Mouse (Mus musculus) c-Kit-positive CD71-positive TER-119-negative erythroid progenitor cells, embryonic 14.5 days (primary cell): ENCODE results near the gene Masp2.

ENCODE experiments used
- DNase-seq: peaks from one replicate; pipeline ENCODE4 v3.0.0-alpha.2; 2013; ENCODE audit warnings: low read depth

Masp2 gene

GRCm38 (mm10) chr4:148602357-148603120 is at the start of gene Masp2:
Masp2 (plus strand) TSS chr4:148602554.
- no peak for DNase-seq

DNA sequence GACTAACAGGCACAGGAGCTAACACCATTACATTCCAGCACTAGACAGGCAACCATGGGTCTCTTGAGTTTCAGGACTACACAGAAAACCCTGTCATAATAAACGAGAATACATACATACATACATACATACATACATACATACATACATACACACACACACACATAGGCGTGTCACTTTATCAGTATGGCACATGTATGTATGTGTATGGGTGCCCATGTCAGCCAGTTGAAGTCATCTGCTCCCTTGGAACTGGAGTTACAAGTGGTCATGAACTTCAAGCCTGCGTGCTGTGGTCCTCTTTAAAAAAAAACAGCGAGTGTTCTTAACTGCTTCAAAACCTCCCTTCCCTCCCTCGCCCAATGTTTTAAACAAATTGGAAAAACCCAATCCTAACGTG is 44.6 kb upstream of the Masp2 start:
- DNase-seq = no peak

DNA sequence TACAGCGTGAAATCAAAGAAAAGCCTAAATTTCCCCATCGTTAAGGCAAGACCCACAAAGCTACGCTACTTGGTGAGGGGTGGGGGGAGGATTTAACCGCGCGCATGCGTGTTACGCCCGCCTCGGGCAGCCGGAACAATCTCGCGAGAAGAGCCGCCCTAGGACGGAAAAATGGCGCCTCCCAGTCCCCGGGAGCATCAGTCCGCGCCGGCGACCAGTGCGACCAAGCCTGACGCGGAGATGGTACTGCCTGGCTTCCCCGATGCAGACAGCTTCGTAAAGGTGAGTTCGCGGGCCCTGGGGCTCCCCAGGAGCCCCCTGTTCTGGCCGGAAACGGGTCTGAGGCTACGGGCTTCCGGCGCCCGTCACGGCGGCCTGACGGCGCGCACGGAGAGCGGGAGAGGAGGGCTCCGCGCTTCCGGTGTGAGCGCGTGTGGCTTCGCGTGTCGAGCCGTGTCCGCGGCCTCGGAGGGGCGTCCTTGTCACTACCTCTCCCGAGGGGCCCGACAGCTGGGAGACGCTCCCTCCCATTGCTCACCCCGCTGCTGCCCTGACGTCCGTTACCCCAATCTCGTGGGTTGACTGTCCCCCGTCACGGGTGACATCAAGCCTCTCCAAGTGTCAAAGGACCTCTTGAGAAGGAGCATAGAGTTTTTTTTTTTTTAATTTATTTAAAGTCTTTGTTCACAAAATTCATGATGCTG is 43.9 kb upstream of the Masp2 start, which contains the start of gene Exosc10:
Exosc10 (plus strand) TSS at position 133 of the 704 bp plus-strand sequence.
- peak; percentile 70 for DNase-seq

DNA sequence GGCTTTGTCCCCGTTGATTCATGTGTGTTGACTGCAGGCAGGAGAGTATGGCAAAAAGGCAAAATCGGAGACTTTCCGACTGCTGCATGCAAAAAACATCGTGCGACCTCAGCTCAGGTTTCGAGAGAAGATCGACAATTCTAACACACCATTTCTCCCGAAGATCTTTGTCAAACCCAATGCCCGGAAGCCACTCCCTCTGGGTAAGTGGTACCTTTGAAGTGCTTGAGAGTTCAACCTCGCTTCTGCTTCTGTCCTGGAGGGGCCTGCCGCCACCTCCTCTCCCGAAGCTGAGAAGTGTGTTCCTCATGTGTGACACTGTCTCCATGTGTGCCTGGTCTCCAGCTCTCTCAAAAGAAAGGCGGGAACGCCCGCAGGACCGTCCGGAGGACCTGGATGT is 39.7 kb upstream of the Masp2 start:
- no peak for DNase-seq

DNA sequence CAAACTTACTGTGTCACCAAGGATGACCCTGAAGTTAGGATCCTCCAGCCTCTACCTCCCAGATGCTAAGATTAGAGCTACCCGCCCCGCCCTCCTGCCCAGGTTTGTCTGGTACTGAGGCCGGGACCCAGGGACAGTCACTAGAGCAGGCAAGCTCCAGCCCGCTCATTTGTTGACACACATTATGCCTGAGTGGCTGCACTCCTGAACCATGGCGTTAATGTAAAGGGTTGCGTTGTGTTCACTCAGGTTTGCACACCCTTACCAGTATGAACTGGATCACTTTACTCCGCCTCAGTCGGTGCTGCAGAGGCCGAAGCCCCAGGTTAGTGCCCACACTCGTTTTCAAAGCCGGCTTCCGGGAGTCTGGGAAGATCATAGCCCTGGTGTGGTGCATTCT is 38.8 kb upstream of the Masp2 start:
- DNase-seq = no peak

- DNase-seq = no peak
Measured at GRCm38 (mm10) chr4:148570138-148570537, 32.2 kb upstream of the Masp2 start.

GRCm38 (mm10) chr4:148570693-148571295 is 31.6 kb upstream of the Masp2 start:
- DNase-seq = no peak

- no peak for DNase-seq
Measured at GRCm38 (mm10) chr4:148573222-148573621, 29.1 kb upstream of the Masp2 start.

DNA sequence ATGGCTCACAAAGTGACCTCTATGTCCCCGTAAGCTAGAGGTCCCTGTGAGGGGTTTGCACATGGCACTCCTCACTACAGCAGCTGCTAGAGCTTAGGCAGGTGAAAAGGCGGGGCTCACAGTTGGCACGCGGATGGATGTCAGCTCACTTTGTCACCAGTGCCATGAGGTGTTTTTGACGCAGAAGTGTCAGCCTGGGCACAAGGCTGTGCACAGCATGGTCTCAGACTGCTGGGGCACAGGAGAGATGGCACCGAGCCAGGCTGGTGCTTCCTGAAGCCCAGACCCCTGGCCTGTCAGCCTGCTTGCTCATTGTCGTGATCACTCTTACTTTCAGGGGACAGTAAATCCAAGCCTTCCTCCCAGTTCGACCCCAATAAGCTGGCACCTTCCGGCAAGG is 21.6 kb upstream of the Masp2 start:
- no peak for DNase-seq

DNA sequence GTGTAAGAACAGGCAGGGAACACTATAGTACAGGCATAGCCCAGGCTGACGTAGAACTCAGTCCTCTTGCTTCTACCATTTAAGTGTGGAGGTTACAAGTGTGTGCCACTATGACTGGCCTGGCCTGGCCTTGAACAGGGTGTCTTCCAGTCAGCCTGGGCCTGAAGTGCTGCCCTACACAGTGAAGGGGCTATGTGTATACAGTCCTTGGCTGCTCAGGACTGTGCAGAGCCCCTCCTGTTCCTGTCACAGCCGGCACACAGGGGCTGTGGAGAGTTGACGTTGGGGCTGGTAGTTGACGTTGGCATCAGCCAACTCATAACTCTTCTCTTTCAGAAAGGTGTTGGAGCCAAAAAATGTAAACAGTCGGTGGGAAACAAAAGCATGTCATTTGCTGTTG is 20.9 kb upstream of the Masp2 start:
- DNase-seq = no peak

- DNase-seq = no peak
Measured at GRCm38 (mm10) chr4:148583257-148583656, 19.1 kb upstream of the Masp2 start.

- DNase-seq = no peak
Measured at GRCm38 (mm10) chr4:148586648-148587047, 15.7 kb upstream of the Masp2 start.

DNA sequence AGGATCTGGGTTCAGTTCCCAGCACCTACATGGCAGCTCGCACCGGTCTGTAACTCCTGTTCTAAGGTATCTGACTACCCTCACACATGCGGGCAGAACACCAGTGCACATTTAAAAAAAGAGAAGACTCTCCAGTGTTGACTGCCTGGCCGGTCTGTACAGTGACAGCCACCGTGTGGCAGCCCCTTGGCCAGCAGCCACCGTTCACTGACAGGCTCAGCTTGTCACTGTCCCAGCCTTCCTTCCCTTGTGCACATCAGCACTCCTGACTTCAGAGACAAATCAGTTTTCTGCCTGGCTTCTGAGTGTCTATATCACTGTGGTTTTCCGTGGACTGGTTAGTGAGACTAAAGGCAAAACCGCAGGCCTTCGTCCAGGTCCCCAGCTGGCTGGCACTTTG is 13.6 kb upstream of the Masp2 start:
- DNase-seq = no peak

DNA sequence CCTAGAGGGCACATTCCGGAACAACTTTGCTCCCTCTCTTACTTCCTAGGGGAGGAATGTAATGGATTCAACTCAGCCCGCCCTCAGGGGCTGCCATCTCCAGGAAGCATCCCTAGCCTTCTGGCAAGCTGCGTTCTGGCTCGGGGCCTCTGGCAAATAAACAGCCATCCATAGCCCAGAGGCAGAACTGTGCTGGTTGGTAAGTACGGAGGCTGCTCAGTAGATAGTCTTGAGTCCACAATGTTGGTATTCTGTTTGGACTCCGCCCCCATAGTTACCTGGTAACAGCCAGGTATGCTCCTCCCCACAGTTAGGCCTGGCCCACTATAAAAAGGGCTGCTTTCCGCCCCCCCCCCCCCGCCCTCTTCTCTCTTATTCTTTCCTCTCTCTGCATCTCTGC is 12.8 kb upstream of the Masp2 start:
- DNase-seq = no peak

GRCm38 (mm10) chr4:148590421-148591170 is 11.8 kb upstream of the Masp2 start:
- peak; percentile 36 for DNase-seq

GRCm38 (mm10) chr4:148591171-148591630 is 11.2 kb upstream of the Masp2 start, which contains the start of gene Srm:
Srm (plus strand) TSS chr4:148591503.
- peak; percentile 91 for DNase-seq

DNA sequence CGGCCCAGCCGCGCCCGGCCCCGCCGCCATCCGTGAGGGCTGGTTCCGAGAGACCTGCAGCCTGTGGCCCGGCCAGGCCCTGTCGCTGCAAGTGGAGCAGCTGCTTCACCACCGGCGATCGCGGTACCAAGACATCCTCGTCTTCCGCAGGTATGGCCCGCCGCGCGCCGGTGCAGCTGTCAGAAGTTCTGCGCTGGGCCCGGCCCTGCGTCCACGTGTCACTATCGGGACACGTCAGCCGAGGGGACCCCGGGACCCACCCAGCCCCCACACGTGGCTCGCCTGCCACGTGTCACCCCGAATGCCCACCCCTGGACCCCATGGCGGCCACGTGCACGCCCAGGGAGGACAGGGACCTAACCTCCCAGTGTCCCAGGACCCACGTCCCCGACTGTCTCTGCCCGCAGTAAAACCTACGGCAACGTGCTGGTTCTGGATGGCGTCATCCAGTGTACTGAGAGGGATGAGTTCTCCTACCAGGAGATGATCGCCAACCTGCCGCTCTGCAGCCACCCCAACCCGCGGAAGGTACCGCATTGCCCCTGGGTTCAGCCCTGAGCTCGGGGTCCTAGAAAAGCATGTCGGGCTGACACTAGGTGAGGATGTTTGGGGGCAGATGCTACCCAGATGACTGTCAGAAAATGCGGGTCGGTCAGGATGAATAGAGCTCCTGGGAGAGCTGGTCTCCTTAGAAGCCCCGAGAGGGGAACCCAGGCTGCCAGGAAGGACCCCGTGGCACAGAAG is 10.5 kb upstream of the Masp2 start:
- DNase-seq = no peak

GRCm38 (mm10) chr4:148593996-148594395 is 8.4 kb upstream of the Masp2 start:
- no peak for DNase-seq

DNA sequence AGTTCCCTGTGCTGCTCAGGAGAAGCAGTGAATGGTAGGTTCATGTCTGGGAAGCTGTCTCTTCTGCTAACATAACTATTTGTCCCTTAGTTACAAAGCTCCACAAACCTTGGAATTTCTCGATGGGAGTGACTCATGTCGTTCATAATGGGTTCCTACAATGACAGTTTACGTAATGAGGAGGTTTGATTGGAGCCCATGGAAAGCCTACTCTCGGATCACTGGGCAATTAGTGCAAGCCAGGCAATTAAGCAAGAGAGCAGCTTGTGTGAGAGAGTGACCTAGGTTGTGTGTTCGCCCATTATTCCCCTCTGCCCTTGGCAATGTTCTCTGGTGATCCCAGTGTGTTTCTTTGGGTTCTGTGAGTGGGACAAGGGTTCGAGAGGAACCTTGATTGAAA is 6.4 kb upstream of the Masp2 start:
- DNase-seq = no peak

GRCm38 (mm10) chr4:148596731-148597130 is 5.6 kb upstream of the Masp2 start:
- DNase-seq = no peak

DNA sequence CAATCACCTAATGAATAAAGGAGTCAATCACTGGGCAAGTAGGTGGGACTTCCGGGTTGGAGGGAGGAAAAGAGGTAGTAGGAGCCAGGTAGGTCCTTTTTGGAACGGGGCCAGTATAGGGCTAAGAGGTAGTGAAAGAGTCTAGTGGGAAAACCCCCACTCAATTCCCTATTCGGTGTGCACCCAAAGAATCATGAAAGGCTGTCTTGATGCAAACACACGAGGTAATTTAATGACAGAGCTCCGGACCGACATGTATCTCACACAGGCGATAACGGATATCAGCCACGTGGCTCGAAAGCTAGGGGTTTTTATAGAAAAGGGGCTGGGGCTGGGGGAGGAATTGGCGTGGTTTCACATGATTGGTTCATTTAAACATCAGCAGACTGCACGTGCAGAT is 3.5 kb upstream of the Masp2 start:
- DNase-seq = no peak
